Mouse (Mus musculus) urinary bladder, postnatal 10 days (tissue): Measurements from ENCODE around the gene Lmbrd1.
"Not testable (repeated sequence)": the region's sequence is repeated elsewhere in the genome, so short reads cannot be mapped to it uniquely, and the experiment has no call there.

Source experiments
- DNase-seq: peaks from one replicate; pipeline ENCODE4 v3.0.0; 2022; ENCODE audit warnings: low spot score

Lmbrd1 gene

DNA sequence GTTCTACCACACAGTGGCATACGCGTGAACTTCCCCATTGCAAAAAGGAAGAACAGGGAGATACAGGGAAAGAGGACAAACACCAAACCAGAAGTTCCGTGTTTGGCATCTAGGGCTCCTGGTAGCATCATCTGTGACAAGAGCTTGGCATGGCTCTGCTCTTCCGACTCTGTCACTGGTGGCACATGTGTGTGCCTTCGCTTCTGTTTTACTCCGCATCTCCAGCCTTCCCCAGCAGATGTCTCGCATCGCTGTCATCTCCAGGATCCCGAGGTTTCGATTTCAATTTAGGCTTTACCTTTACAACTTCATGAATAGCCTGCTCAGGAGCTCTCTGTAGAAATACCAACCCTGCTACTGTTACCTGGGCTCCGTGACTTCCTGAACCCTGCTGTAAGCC, 51.4 kb downstream of the Lmbrd1 start:
- DNase-seq = no peak

DNA sequence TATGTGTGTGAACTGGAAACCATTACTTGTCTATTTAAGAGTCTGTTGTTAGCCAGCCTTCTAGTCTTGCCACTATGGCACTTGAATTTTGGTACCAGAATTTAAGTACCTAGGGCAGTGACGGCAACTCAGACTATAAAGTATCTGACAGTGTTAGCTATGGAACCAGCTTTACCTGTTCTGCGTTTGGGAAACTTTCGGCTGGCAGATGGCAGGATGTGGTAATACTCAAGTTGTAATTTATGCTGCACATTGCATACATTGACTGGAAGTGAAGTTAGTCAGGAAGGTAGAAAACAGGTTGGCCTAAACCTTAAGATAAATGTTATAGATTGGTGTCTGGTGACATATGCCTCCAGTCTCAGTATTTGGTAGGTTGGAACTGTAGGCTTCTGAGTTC, 53.9 kb downstream of the Lmbrd1 start:
- DNase-seq = no peak

DNA sequence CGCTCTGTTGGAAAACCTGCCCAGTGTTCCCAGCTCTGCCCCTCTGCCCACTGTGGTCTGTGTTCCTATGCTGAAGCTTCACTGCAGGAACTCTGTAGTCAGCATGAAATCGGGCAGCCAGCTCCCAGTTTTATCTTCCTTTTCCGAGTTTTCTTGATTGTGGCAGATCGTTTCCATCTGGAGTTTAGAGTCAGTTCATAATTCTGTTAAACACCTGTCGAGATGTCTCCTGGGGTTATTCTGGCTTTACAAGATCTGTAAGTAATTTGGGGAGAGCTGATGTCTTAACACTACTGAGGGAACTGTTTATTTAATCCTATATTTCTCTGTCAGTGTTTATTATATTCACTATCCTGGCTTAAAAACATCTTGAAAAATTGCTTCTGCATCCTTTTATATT, 56.4 kb downstream of the Lmbrd1 start:
- no peak for DNase-seq

DNA sequence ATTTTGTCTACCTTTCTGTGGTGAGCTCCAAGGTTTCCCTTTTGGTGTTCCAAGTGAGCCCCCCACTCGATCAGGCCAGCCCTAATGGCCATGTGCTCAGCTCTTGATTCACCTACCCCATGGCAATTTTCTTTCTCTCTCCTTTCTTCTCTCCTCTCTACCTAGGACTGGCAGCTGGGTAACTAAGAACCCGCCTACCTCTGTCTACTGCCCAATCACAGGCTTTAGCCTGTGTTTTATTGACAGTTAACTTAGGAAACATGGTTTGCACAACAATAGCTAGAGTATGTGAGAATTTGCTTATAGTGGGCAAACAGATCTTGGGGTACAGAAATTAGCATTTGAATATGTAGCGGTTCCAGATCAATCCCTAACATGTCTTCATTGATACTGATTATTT, 62.5 kb downstream of the Lmbrd1 start:
- DNase-seq = no peak

DNA sequence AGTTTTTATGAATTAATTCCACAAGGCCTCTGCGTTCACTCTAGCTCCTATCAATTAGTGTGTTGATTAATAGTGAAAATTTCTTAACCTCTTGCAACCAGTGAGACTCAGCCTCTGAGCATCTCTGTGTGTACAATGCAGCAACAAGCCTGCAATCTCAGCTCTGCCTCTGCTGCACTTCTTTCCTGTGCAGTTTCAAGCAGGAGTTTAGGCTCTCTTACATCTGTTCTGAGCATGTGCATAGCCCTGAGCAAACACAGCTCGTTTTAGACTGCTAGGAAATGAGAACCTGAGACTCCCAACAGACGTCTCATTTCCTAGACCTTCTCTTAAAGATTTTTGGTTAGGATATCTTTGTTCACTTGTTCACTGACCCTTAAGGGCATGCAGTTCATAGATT, 63.1 kb downstream of the Lmbrd1 start:
- no peak for DNase-seq

DNA sequence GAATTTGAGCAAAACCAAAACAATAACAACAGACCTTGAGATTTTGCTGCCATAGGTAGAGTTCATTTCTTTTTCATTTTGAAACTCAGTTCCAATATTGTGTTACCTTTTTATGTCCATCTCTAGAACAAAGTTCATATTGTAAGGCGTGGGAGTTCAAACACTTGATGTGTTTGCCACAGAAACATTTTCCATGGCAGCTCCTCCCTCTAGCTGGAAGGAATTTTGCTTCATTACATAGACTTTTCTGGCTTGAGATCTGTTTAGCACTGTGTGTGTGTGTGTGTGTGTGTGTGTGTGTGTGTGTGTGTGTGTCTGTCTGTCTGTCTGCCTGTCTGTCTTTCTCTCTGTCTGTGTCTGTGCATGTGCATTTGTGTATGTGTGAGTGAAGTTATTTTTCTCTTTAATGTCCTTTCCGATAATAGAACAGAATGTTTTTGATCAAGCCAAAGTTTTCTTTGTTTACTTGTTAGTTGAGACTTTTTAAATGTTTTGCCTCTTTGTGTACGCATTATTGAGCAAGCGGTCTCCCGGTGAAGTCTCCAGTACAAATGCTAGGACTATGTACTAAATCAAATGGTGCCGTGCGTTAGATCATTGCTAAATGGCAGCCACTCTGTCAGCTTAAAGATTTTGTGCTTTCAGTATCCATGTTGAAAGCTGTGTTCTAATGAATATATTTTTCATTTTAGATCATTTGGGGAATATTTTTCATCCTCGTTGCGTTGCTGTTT, 64.9 kb downstream of the Lmbrd1 start:
- no peak for DNase-seq

DNA sequence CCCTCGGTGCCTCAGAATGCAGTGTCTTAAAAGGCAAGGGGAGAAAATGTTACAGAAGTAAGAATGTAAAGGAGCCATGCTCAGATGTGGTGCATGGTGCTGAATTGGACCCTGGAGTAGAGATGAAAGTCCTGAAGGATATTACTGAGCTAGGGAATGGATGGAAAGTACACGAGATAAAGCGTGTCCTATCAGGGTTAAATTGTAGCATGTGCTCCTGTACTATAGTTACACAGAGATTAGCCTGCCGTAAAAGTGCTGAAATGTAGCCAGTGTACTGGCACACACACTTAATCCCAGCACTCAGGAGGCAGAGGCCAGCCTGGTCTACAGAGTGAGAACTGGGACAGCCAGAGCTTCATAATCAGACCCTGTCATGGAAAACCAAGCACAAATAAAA, 74.3 kb downstream of the Lmbrd1 start:
- DNase-seq = no peak

DNA sequence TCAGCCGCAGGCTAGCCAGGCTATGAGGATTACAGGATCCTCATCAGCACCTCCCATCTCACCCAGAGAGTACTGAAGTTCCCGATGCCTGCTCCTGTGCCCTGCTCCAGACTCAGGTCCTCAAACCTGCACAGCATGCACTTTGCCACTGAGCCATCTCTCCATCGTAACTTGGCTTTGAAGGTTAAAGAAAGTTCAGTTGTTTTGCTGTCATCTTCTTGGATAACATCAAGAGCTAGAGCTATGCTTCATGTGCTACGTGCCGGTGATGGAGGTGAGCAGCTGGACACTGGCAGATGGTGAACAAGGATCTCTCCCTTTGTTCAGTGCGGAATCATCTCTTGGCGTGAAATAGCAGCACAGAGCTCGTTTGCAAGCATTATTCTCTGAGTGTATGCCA, 80.1 kb downstream of the Lmbrd1 start:
- no peak for DNase-seq

DNA sequence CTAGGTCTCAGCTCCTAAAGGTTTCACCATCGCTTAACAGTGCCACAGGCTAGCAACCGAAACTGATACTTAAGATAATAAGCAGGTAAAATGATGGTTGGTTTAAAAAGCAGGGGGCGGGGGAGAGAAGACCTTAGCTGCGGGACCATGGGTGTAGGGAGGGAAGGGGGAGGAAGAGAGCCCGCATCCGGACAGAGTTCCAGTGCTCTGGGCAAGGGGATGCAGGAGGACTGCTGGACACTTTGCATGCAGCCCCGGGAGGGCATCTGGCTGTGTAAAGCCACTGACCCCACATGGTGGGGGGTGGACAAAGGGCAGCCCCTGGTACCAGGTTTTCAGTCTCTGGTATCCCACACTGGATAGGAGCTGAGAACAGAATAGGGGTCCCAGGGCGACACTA, 88.0 kb downstream of the Lmbrd1 start:
- no peak for DNase-seq

DNA sequence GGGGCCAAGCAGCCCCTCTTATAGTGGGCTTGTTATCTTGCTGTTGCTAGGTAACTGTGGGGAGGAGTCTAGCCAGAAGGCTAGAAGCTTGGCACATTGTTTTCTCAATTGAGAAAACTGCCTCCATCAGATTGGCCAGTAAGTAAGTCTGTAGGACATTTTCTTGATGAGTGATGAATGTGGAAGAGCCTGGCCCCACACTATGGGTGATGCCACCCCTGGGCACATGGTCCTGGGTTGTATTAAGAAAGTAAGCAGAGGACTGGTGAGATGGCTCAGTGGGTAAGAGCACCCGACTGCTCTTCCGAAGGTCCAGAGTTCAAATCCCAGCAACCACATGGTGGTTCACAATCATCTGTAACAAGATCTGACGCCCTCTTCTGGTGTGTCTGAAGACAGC, 88.8 kb downstream of the Lmbrd1 start:
- not testable (repeated sequence) for DNase-seq

DNA sequence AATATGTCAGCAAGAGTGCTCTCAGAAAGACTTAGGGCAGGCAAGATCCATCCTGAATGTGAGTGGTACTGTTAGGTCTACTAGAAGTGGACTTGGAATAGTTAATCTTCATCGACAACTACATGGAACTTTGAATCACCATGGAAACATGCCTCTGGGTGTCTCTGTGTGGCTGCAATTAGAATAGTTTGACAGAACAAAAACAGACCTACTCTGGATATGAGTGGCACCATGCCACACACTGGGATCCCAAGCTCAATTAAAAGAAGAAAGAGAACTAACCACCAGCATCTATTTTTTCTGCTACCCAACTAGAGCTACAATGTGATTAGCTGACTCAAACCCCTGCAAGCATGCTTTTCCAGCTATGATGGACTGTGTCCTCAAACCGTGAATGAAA, 95.2 kb downstream of the Lmbrd1 start:
- DNase-seq = no peak

DNA sequence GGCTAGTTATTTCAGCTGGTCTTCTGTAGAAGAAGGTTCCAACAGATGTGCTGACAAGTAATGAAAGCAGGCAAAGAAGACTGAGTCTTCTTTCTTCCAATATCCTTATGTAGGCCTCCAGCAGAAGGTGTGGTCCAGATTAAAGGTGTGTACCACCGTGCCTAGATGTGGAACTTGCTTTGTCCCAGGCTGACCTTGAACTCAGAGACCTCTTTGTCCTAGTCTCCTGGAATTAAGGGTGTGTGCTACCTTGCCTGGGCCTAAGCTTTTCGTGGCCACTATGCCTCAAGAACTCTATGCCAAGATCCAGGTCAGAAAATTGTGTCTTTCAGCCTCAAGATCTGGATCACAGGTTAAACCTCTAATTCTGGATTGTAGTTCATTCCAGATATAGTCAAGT, 98.1 kb downstream of the Lmbrd1 start:
- no peak for DNase-seq

DNA sequence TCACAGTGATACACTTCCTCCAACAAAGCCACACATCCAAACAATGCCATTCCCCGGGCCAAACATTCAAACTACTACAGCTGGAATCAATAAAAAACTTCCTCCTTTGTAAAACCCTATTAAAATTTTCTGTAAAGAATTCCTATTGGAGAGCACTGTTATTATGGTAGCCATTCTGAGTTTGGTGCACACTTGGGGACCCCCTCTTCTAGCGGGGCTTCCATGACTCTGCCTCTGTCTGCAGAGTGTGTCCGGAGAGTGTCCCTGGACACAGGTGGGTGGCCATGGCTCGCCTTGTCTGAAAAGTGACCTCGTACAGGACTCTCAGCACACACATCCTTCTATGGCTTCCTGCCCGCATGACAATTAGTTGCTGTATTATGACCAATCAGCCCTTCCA, 114.7 kb downstream of the Lmbrd1 start:
- no peak for DNase-seq

DNA sequence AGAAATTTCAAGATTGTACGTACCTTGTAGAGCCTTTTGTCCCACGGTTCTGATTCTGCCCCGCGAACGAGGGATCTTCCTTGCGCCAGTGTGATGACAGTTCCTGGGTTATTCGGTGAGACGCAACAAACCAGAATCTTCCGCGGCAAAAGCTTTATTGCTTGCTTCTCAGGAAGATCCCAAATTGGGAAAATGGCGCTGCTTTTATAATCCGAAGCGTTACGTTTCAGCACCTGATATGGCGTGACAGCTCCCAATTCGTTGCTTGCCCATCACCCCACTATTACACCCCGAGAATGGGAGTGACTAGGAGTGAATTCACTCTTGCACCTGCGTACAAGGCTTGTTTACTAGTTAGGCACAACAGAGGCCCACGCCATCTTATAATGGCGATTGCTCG, 129.5 kb downstream of the Lmbrd1 start:
- DNase-seq = not testable (repeated sequence)
